Mouse (Mus musculus) fibroblast of lung, adult 2 months (primary cell): Measurements from ENCODE around the gene Rbck1.
"Not testable (repeated sequence)": the region's sequence is repeated elsewhere in the genome, so short reads cannot be mapped to it uniquely, and the experiment has no call there.

ENCODE experiments used
- DNase-seq: peaks from one replicate; pipeline ENCODE4 v3.0.0-alpha.2; 2011; ENCODE audit warnings: low read depth

The Rbck1 gene

GRCm38 (mm10) chr2:152302862-152303261 lies 29.6 kb downstream of the Rbck1 start:
- DNase-seq: no peak

- DNase-seq: no peak
Measured at GRCm38 (mm10) chr2:152294541-152294940, 37.9 kb downstream of the Rbck1 start.

DNA sequence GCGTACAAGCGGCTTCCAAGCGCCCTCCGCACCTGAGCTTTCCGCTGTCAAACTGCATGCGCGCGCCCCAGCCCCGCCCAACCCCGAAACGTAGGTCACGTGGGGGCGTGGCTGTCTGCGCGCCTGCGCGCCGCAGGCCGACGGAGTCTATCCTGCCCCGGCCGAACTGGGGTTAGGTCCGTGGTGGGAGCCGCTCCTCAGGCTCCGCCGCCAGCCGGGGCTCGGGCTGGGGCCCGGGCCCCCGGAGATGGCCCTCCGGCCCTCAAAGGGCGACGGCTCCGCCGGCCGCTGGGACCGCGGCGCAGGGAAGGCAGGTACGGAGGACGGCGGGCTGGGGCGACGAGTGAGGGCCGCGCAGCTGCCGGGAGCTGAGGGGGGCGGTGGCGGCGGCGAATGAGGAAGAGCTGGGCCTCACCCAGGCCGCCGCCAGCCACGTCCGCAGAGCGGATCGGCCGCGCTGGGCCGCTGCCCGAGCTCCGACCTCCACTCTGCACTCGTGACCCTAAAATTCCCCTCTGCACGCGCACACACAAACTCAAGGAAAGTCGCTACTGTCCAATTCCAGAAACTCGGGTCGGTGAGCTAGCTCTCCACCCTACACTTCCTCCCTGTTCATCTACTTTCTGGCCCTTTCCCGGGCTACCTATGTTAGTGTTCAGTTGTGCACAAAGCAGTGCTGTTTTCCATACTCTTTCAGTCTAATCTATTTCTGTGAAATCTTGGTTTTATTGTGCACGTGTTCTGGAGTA lies 38.6 kb downstream of the Rbck1 start, which contains the start of gene Tbc1d20:
TSS of gene Tbc1d20 (plus strand) at position 102 of the 749 bp plus-strand sequence.
- peak; percentile 63 for DNase-seq

- no peak for DNase-seq
Measured at GRCm38 (mm10) chr2:152293179-152293726, 39.2 kb downstream of the Rbck1 start.

DNA sequence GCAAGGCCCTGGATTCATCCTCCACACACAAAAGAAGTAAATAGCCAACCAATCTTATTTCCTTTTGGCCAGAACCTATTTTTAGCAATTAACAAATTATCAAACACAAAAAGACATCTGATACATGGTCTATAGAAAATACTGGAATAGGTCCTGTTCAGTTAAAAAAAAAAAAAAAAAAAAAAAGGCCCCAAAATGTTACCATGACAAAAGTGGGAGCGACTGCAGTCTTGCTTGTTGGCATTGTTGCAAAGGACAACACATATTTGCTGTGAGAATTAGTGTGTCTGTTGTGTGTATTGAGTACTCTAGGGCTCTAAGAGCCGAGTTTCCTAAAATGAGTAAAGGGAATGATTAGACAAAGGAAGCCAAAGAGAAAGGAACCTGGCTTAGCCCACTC lies 40.0 kb downstream of the Rbck1 start:
- DNase-seq: no peak

- not testable (repeated sequence) for DNase-seq
Measured at GRCm38 (mm10) chr2:152289623-152290022, 42.8 kb downstream of the Rbck1 start.

DNA sequence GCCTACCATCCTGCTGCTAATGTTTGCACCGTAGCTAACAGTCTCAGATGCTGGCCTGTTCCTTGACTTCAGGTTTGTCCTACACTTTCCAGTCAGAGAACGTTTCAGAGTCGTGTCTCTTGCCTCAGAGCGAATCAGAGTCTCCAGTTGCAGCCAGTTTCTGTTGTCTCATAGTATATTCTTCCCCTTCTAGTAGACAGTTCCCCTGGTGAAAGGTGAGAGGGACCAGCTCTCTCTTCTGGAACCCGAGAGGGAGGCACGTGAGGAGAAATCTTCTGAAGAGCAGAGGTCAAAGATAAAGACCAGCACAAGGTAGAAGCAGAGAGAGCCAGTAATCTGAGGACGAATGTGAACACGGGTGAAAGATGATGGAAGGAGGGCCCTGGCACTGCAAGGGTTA lies 44.4 kb downstream of the Rbck1 start:
- DNase-seq: no peak

DNA sequence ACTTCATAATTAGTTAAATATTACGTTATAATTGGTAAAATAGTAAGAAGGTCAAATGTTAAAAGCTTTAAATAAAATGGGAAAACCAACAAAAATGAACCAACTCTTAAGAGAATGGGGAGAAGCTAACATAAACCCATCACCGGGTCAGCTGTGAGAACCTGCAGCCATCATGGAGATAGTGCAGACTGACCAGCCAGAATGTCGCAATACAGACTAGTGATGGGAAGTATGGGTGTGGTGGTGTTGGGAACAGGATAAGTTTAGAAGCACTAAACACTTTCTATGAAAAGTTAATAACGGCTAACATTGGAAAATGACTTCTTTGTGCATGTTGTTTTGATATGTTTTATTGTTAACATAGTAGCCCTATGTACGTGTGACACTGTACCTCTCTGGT lies 44.9 kb downstream of the Rbck1 start:
- DNase-seq: no peak

DNA sequence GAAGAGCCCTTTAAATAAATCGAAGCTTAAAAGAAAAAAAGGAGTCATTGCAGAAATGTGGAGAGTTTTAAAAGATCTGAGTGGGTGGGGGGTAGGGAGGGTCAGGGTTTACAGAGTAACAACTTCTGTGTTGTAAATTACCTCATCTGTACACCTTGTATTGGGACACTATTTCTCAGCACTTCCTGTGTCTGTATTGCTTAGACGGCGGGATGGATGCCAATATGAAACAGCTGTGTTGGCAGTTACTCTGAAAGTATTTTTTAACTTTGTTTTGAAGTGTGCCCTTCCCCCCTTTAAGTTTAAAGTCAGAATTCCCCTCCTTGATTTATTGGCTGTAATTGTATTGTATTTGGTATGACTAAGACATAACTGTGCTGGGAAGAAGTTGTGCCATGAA lies 51.0 kb downstream of the Rbck1 start:
- peak; percentile 12 for DNase-seq

GRCm38 (mm10) chr2:152273639-152274038 lies 58.8 kb downstream of the Rbck1 start:
- no peak for DNase-seq
